Mouse (Mus musculus) heart, embryonic 16.5 days (tissue): ENCODE results near the gene Klhdc8a. TPM values are rescaled to one million over a fixed set of nuclear protein-coding genes. Genes with fewer than 3 reads are reported as not detected.

Experiments
- ATAC-seq: fragments of 200-750 bp; cut with Nextera tagmentation; replicated peaks from 2 replicates; pipeline ENCODE4 v1.8.0; 2017; ENCODE audit warnings: moderate number of reproducible peaks; ENCODE audit not compliant: insufficient read depth, low FRiP score; ENCODE audit errors: extremely low read depth
- H3K27ac ChIP-seq: fragments of 300-500 bp; sonication (generic); 2 replicates; pipeline ENCODE4 v1.5.1; 2014; ENCODE audit warnings: mild to moderate bottlenecking, low read length, control low read depth, moderate library complexity
- H3K27me3 ChIP-seq: fragments of 300-500 bp; sonication (generic); 2 replicates; pipeline ENCODE4 v1.6.1; 2014; ENCODE audit warnings: low read length, mixed read lengths; ENCODE audit not compliant: control insufficient read depth, insufficient read depth
- H3K36me3 ChIP-seq: fragments of 300-500 bp; sonication (generic); 2 replicates; pipeline ENCODE4 v1.6.1; 2014; ENCODE audit not compliant: control insufficient read depth, insufficient read depth
- H3K4me1 ChIP-seq: fragments of 300-500 bp; sonication (generic); 2 replicates; pipeline ENCODE4 v1.6.1; 2014; ENCODE audit warnings: low read length, mixed read lengths; ENCODE audit not compliant: control insufficient read depth, insufficient read depth
- H3K4me2 ChIP-seq: fragments of 300-500 bp; sonication (generic); 2 replicates; pipeline ENCODE4 v1.6.1; 2014; ENCODE audit warnings: low read depth, mild to moderate bottlenecking, control low read depth, low read length
- H3K4me3 ChIP-seq: fragments of 300-500 bp; sonication (generic); 2 replicates; pipeline ENCODE4 v1.5.1; 2014; ENCODE audit warnings: mild to moderate bottlenecking, control low read depth, low read length
- H3K9ac ChIP-seq: fragments of 300-500 bp; sonication (generic); 2 replicates; pipeline ENCODE4 v1.6.1; 2014; ENCODE audit warnings: low read length, control low read depth
- H3K9me3 ChIP-seq: fragments of 300-500 bp; sonication (generic); replicated peaks from 2 replicates; pipeline ENCODE4 v1.6.1; 2016; ENCODE audit warnings: low read length; ENCODE audit not compliant: control insufficient read depth
- WGBS: fragments of 180-500 bp; shearing (Covaris S2); extraction: QIAGEN DNeasy Blood & Tissue Kit; methylation state at CpG from one replicate; pipeline ENCODE4 v1.1.7; 2014; 5-methylcytosine and 5-hydroxymethylcytosine counted together
- polyA plus RNA-seq: library from polyadenylated mRNA; unstranded; fragments of >200 nt; fragmentation: Nextera tagmentation; extraction: Ambion mirVana; gene quantifications from 2 replicates; pipeline ENCODE4 v1.2.1, GENCODE M21; 2015

Gene Klhdc8a
- polyA plus RNA-seq, 1 experiment from 2014 or later, result 0.62 TPM

DNA sequence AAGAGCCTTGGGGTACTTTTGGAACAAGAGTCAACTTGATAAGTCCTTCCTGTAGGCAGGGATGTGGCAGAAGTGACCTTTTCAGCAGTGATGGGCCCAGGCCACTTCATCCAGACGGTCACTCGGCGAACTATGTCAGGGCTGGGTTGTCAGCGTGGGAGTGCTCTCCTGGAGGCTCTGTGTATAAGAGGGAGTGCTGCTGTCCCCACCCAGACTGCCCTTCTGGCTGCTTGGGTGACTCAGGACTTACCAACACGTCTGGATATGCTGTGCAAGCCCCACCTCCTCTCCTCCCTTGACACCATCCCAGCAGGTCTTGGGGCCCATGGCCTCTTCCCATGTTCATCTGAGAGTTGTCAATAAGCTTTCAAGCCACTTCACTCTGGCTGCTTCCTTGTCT lies 55.0 kb downstream of the Klhdc8a start:
- no peak overlapping the region for H3K9ac ChIP-seq
- H3K27me3 ChIP-seq, result no peaks in the 10 kb centered on the region
- WGBS, result 49% methylated on average over 5 of the region's 5 CpGs
- H3K4me2 ChIP-seq, result no peak overlapping the region
- no peak overlapping the region for H3K4me3 ChIP-seq
- H3K4me1 ChIP-seq, result peaks cover 9% of the 10 kb centered on the region
- H3K36me3 ChIP-seq, result peaks cover 3% of the 10 kb centered on the region
- peaks cover 5% of the 10 kb centered on the region; the same call in 1 of the 2 replicates for H3K9me3 ChIP-seq
- H3K27ac ChIP-seq, result no peak overlapping the region
- ATAC-seq, result no peak

DNA sequence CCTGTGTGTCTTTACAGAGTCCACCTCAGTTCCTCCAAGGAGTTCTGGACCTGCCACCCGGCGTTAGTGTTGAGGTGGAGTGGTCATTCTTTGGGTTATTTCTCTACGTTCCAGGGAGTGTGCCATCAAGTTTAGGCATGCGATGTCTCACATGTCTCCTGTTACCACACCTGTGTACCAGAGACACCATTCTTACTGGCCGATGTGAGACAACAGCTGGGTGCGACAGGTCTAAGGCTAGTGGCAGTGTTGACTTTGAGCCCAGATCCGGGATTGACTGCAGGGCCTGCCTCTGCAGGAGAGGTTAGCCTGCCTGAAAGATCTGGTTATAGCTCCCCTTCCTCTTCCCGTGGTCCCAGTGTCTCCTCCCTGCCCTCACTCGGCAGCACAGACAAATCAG lies 55.8 kb downstream of the Klhdc8a start:
- peaks cover 9% of the 10 kb centered on the region for H3K36me3 ChIP-seq
- no peak overlapping the region for H3K4me2 ChIP-seq
- H3K27me3 ChIP-seq, result no peaks in the 10 kb centered on the region
- H3K9me3 ChIP-seq, result peaks cover 5% of the 10 kb centered on the region; the same call in 1 of the 2 replicates
- no peak overlapping the region for H3K9ac ChIP-seq
- H3K27ac ChIP-seq, result no peak overlapping the region
- no peak for ATAC-seq
- H3K4me3 ChIP-seq, result no peak overlapping the region
- 78% methylated on average over 9 of the region's 9 CpGs for WGBS
- H3K4me1 ChIP-seq, result peaks cover 9% of the 10 kb centered on the region

- Histone ChIP-seq H3K4me3 (no peak overlapping the region), H3K4me2 (no peak overlapping the region), H3K9me3 (peaks cover 5% of the 10 kb centered on the region; the same call in 1 of the 2 replicates), H3K9ac (0 out of 2 replicates have a peak overlapping the region, but pooled peaks have one; percentile 48), H3K4me1 (peaks cover 9% of the 10 kb centered on the region), H3K27ac (peak overlapping the region; percentile 63), H3K36me3 (peaks cover 13% of the 10 kb centered on the region), H3K27me3 (no peaks in the 10 kb centered on the region)
- 53% methylated on average over 6 of the region's 6 CpGs for WGBS
- no peak for ATAC-seq
These were observed 56.8 kb downstream of the Klhdc8a start for GRCm38 (mm10) chr1:132355162-132355601.

GRCm38 (mm10) chr1:132355841-132356242 lies 57.4 kb downstream of the Klhdc8a start:
- H3K9ac ChIP-seq, result no peak overlapping the region
- H3K4me2 ChIP-seq, result no peak overlapping the region
- no peak overlapping the region for H3K4me3 ChIP-seq
- H3K4me1 ChIP-seq, result peaks cover 9% of the 10 kb centered on the region
- peaks cover 18% of the 10 kb centered on the region for H3K36me3 ChIP-seq
- peak overlapping the region; percentile 63; the same call in 1 of the 2 replicates for H3K27ac ChIP-seq
- H3K27me3 ChIP-seq, result no peaks in the 10 kb centered on the region
- peak; percentile 61 for ATAC-seq
- WGBS, result 3% methylated on average over 3 of the region's 3 CpGs
- H3K9me3 ChIP-seq, result peaks cover 2% of the 10 kb centered on the region; the same call in 1 of the 2 replicates

- Histone ChIP-seq H3K4me2 (no peak overlapping the region), H3K27me3 (no peaks in the 10 kb centered on the region), H3K36me3 (peaks cover 18% of the 10 kb centered on the region), H3K9me3 (no peaks in the 10 kb centered on the region), H3K4me1 (peaks cover 9% of the 10 kb centered on the region), H3K27ac (no peak overlapping the region), H3K4me3 (no peak overlapping the region), H3K9ac (no peak overlapping the region)
- 58% methylated on average over 1 of the region's 1 CpGs for whole genome bisulfite sequencing
- no peak for ATAC-seq
These were observed 58.4 kb downstream of the Klhdc8a start for GRCm38 (mm10) chr1:132356841-132357240.

Other genes with a start within 250 kb of the Klhdc8a start
- 8.5 and 10.0 TPM in 2 replicates for gene Mfsd4a, start 230.6 kb upstream of the Klhdc8a start, polyA plus RNA-seq
- gene Cdk18, start 158.9 kb upstream of the Klhdc8a start, polyA plus RNA-seq, result 1.7 and 2.2 TPM in 2 replicates
- gene Lemd1, start 107.2 kb upstream of the Klhdc8a start, polyA plus RNA-seq, result not detected in 2 replicates
- gene AC124108.1, start 107.2 kb upstream of the Klhdc8a start, polyA plus RNA-seq, result 0.04 TPM in 1 of 2 replicates, not detected in the other
- gene Gm10188, start 68.9 kb upstream of the Klhdc8a start, polyA plus RNA-seq, result not detected in 2 replicates
- gene Nuak2, start 17.5 kb downstream of the Klhdc8a start, polyA plus RNA-seq, result 3.4 and 4.3 TPM in 2 replicates
- 10.6 and 11.1 TPM in 2 replicates for gene Tmcc2, start 92.7 kb downstream of the Klhdc8a start, polyA plus RNA-seq
- 9.1 and 10.5 TPM in 2 replicates for gene Dstyk, start 118.9 kb downstream of the Klhdc8a start, polyA plus RNA-seq
- 31.2 and 32.2 TPM in 2 replicates for gene Rbbp5, start 178.7 kb downstream of the Klhdc8a start, polyA plus RNA-seq
- gene Tmem81, start 207.6 kb downstream of the Klhdc8a start, polyA plus RNA-seq, result 0.76 and 0.80 TPM in 2 replicates
- gene Cntn2, start 244.6 kb downstream of the Klhdc8a start, polyA plus RNA-seq, result 0.09 TPM in 2 replicates